Mouse (Mus musculus) ES-Bruce4 (cell line): Measurements from ENCODE around the gene B4galnt1. TPM values are rescaled to one million over a fixed set of nuclear protein-coding genes. Genes with fewer than 3 reads are reported as not detected.

Source experiments
- H3K27ac ChIP-seq: 2 replicates; pipeline ENCODE4 v1.5.1; 2012; ENCODE audit warnings: low read length, inconsistent platforms; ENCODE audit not compliant: insufficient read depth
- H3K27me3 ChIP-seq: 2 replicates; pipeline ENCODE4 v1.6.1; 2012; ENCODE audit warnings: mild to moderate bottlenecking, low read length, inconsistent platforms; ENCODE audit not compliant: control insufficient read depth, poor library complexity, insufficient read depth, severe bottlenecking
- H3K36me3 ChIP-seq: 2 replicates; pipeline ENCODE4 v1.6.1; 2012; ENCODE audit warnings: inconsistent platforms, mild to moderate bottlenecking, low read length, moderate library complexity; ENCODE audit not compliant: control insufficient read depth, poor library complexity, insufficient read depth, severe bottlenecking
- H3K4me1 ChIP-seq: one replicate; pipeline ENCODE4 v1.8.1; 2011; ENCODE audit warnings: low read length; ENCODE audit not compliant: control insufficient read depth, insufficient read depth
- H3K4me3 ChIP-seq: 2 replicates; pipeline ENCODE4 v1.5.1; 2011; ENCODE audit warnings: low read depth, mild to moderate bottlenecking, low read length
- H3K9ac ChIP-seq: 2 replicates; pipeline ENCODE4 v1.6.1; 2012; ENCODE audit warnings: low read depth, mild to moderate bottlenecking, inconsistent platforms; ENCODE audit not compliant: poor library complexity, severe bottlenecking
- H3K9me3 ChIP-seq: replicated peaks from 2 replicates; pipeline ENCODE4 v1.6.1; 2012; ENCODE audit warnings: mild to moderate bottlenecking, low read length, inconsistent platforms; ENCODE audit not compliant: control insufficient read depth, poor library complexity, insufficient read depth, severe bottlenecking
- CTCF ChIP-seq: IDR thresholded peaks from one replicate; pipeline ENCODE4 v1.8.1; 2011; ENCODE audit warnings: low read depth, low read length
- EP300 ChIP-seq: IDR thresholded peaks from 2 replicates; pipeline ENCODE4 v1.6.1; 2011; ENCODE audit warnings: low read depth, low read length; ENCODE audit not compliant: insufficient read depth
- POLR2A ChIP-seq: IDR thresholded peaks from one replicate; pipeline ENCODE4 v1.8.1; 2011; ENCODE audit warnings: low read length; ENCODE audit not compliant: insufficient read depth
- polyA plus RNA-seq: library from polyadenylated mRNA; stranded (reverse); fragments of >200 nt; gene quantifications from 2 replicates; pipeline ENCODE4 v1.2.4, GENCODE M21; 2011; ENCODE audit warnings: low read depth; ENCODE audit not compliant: missing spikeins, insufficient read depth, insufficient read length

The B4galnt1 gene
- polyA plus RNA-seq, 1 experiment: 7.7 TPM

GRCm38 (mm10) chr10:127170002-127170401 is 5.0 kb downstream of the B4galnt1 start:
- H3K9me3 ChIP-seq: no peaks in the 10 kb centered on the region
- H3K27me3 ChIP-seq: no peaks in the 10 kb centered on the region
- no peaks in the 10 kb centered on the region for H3K36me3 ChIP-seq
- peaks cover 4% of the 10 kb centered on the region for H3K4me1 ChIP-seq
- H3K27ac ChIP-seq: no peak overlapping the region
- H3K4me3 ChIP-seq: peak overlapping the region; percentile 70
- peak overlapping the region; percentile 54 for H3K9ac ChIP-seq
- TF ChIP-seq POLR2A: no peak
- 0 out of 2 replicates have a peak, but pooled peaks have one; percentile 35 for TF ChIP-seq EP300
- TF ChIP-seq CTCF: peak; percentile 56

- H3K4me1 ChIP-seq: peaks cover 4% of the 10 kb centered on the region
- no peak overlapping the region for H3K27ac ChIP-seq
- H3K36me3 ChIP-seq: no peaks in the 10 kb centered on the region
- H3K9me3 ChIP-seq: no peaks in the 10 kb centered on the region
- TF ChIP-seq POLR2A (no peak), EP300 (no peak), CTCF (peak; percentile 81)
- H3K27me3 ChIP-seq: no peaks in the 10 kb centered on the region
- H3K9ac ChIP-seq: peak overlapping the region; percentile 54
- H3K4me3 ChIP-seq: peak overlapping the region; percentile 75
Measured at GRCm38 (mm10) chr10:127170837-127171272, 5.8 kb downstream of the B4galnt1 start.

GRCm38 (mm10) chr10:127171631-127172200 is 6.7 kb downstream of the B4galnt1 start:
- no peaks in the 10 kb centered on the region for H3K36me3 ChIP-seq

GRCm38 (mm10) chr10:127173148-127174065 is 8.4 kb downstream of the B4galnt1 start:
- H3K4me1 ChIP-seq: peaks cover 4% of the 10 kb centered on the region
- no peaks in the 10 kb centered on the region for H3K27me3 ChIP-seq
- no peaks in the 10 kb centered on the region for H3K36me3 ChIP-seq
- TF ChIP-seq POLR2A (no peak), CTCF (no peak), EP300 (no peak)
- no peaks in the 10 kb centered on the region for H3K9me3 ChIP-seq
- no peak overlapping the region for H3K4me3 ChIP-seq
- H3K27ac ChIP-seq: no peak overlapping the region
- no peak overlapping the region for H3K9ac ChIP-seq

More at GRCm38 (mm10) chr10:127171631-127172200, 6.7 kb downstream of the B4galnt1 start:
- no peak overlapping the region for H3K4me3 ChIP-seq
- no peak overlapping the region for H3K9ac ChIP-seq
- no peaks in the 10 kb centered on the region for H3K27me3 ChIP-seq
- H3K9me3 ChIP-seq: no peaks in the 10 kb centered on the region
- TF ChIP-seq POLR2A: no peak
- TF ChIP-seq CTCF: no peak
- no peak for TF ChIP-seq EP300
- peaks cover 6% of the 10 kb centered on the region for H3K4me1 ChIP-seq
- no peak overlapping the region for H3K27ac ChIP-seq

GRCm38 (mm10) chr10:127174170-127174569 is 9.1 kb downstream of the B4galnt1 start:
- Histone ChIP-seq H3K27me3 (no peaks in the 10 kb centered on the region; the same call in 1 of the 2 replicates), H3K9me3 (no peaks in the 10 kb centered on the region), H3K9ac (no peak overlapping the region), H3K4me1 (peaks cover 6% of the 10 kb centered on the region), H3K4me3 (no peak overlapping the region), H3K36me3 (no peaks in the 10 kb centered on the region), H3K27ac (no peak overlapping the region)
- TF ChIP-seq CTCF (no peak), EP300 (no peak), POLR2A (no peak)

GRCm38 (mm10) chr10:127176228-127176627 is 11.2 kb downstream of the B4galnt1 start:
- no peaks in the 10 kb centered on the region for H3K9me3 ChIP-seq
- H3K4me3 ChIP-seq: peak overlapping the region; percentile 70
- no peaks in the 10 kb centered on the region for H3K36me3 ChIP-seq
- H3K9ac ChIP-seq: peak overlapping the region; percentile 55
- no peaks in the 10 kb centered on the region; the same call in 1 of the 2 replicates for H3K27me3 ChIP-seq
- peaks cover 4% of the 10 kb centered on the region for H3K4me1 ChIP-seq
- TF ChIP-seq EP300 (no peak), POLR2A (no peak), CTCF (no peak)
- H3K27ac ChIP-seq: no peak overlapping the region
